Mouse (Mus musculus) kidney, adult 9 months (tissue): ENCODE data around the gene Rbp7.
"Not testable (repeated sequence)": the region's sequence is repeated elsewhere in the genome, so short reads cannot be mapped to it uniquely, and the experiment has no call there.

Experiments
- DNase-seq: peaks from one replicate; pipeline ENCODE4 v3.0.0; 2022

Gene Rbp7

DNA sequence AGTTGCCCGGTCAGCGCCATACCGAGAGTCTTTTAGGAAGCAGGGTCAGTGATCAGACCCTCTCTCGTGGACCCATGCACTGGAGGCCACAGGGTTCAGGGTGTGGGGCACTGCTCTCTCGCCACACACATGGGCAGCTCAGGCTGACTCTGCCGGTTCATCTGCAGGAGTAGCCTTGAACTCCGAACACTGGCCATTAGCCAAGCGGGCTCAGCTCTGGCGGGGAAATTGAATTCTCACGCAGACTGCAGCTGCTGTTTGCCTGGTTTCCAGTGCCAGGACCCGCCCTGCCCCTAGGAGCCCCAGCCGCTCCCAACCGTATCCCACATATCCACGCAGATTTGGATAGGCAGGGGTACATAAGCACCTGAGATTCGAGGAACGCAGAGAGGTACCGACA lies 515 bp downstream of the Rbp7 start:
- no peak for DNase-seq

- peak; percentile 60 for DNase-seq
Observed at GRCm38 (mm10) chr4:149453656-149454055, 1.1 kb downstream of the Rbp7 start.

GRCm38 (mm10) chr4:149450636-149451035 lies 4.1 kb downstream of the Rbp7 start:
- no peak for DNase-seq

- DNase-seq, result no peak
Observed at GRCm38 (mm10) chr4:149446309-149446708, 8.5 kb downstream of the Rbp7 start.

- DNase-seq, result no peak
Observed at GRCm38 (mm10) chr4:149445868-149446267, 8.9 kb downstream of the Rbp7 start.

GRCm38 (mm10) chr4:149444964-149445701 lies 9.6 kb downstream of the Rbp7 start:
- peak; percentile 92 for DNase-seq

- no peak for DNase-seq
Observed at GRCm38 (mm10) chr4:149444465-149444864, 10.3 kb downstream of the Rbp7 start.

- no peak for DNase-seq
Observed at GRCm38 (mm10) chr4:149442436-149442835, 12.3 kb downstream of the Rbp7 start.

DNA sequence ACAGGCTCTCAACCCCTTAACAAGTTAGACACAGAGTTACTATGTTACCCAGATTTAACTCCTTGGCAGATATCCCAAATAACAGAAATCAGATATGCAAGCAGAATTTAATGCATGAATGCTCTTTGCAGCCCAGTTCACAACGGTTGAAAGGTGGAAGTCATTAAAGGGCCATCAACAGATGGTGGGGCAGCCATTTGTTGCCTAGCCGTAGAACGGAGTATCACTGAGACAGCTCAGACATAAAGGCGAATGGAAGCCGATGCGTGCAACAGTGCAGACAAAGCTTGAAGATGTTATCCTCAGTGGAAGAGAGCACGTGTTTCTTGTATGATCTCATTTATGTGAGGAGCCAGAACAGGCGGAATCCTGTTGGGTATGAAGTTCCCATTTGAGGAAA lies 14.2 kb downstream of the Rbp7 start:
- DNase-seq, result peak; percentile 49

DNA sequence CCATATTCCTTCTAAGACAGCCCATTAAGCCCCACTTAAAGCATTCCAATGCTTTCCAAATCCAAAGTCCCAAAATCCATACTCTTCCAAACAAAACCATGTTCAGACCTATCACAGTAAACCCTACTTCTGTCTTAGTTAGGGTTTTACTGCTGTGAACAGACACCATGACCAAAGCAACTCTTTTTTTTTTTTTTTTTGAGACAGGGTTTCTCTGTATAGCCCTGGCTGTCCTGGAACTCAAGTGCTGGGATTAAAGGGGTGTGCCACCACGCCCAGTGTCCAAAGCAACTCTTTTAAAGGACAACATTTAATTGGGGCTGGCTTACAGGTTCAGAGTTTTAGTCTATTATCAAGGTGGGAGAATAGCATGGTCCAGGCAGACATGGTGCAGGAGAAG lies 22.9 kb downstream of the Rbp7 start:
- DNase-seq, result not testable (repeated sequence)

GRCm38 (mm10) chr4:149429592-149429991 lies 25.2 kb downstream of the Rbp7 start:
- DNase-seq, result no peak

- DNase-seq, result peak; percentile 98
Observed at GRCm38 (mm10) chr4:149426325-149427199, 28.2 kb downstream of the Rbp7 start, which contains the start of gene Ube4b. Ube4b (minus strand) TSS chr4:149426749.

GRCm38 (mm10) chr4:149425801-149426292 lies 28.9 kb downstream of the Rbp7 start:
- peak; percentile 49 for DNase-seq

GRCm38 (mm10) chr4:149424755-149425154 lies 30.0 kb downstream of the Rbp7 start:
- no peak for DNase-seq

GRCm38 (mm10) chr4:149417854-149418365 lies 36.9 kb downstream of the Rbp7 start:
- DNase-seq, result no peak

DNA sequence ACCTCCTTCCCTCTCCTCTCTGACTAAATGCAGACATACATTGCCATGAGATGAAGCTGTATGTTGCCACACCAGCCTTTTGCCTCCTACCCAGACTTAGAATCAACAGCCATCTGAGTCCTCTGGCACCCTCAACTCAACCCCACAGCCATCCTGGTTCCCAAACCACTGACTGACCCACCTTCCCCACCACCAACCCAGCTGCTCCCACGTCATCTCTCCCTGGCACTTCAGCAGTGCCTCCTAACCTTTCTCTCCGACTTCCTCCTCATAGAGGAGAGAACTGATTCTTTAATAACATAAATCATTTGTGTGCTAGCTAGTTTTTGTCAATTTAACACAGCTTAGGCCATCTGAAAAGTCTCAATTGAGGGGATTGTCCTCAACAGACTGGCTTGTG lies 37.8 kb downstream of the Rbp7 start:
- no peak for DNase-seq

DNA sequence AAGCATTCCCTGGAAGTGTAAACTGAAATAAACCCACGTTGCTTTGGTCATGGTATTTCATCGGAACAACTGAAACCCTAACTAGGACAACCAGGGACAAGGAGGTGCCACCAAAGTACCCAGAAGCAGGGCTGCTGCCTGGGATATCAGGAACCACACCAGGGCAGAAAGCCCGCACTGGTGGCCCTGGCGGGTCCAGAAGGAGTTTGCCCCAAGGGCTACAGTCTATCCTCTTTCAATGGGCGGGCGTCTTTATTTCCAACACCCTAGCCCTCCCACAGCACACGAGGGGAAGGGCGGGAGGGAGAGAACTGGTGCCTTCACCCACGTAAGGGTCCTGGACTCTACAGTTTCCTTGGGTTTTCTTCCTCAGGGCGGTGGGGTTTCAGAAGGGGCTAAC lies 38.4 kb downstream of the Rbp7 start:
- DNase-seq, result no peak

- peak; percentile 89 for DNase-seq
Observed at GRCm38 (mm10) chr4:149415651-149416169, 39.1 kb downstream of the Rbp7 start.

GRCm38 (mm10) chr4:149414259-149414658 lies 40.5 kb downstream of the Rbp7 start:
- no peak for DNase-seq

- DNase-seq, result no peak
Observed at GRCm38 (mm10) chr4:149409759-149410158, 45.0 kb downstream of the Rbp7 start.

- no peak for DNase-seq
Observed at GRCm38 (mm10) chr4:149408331-149408730, 46.4 kb downstream of the Rbp7 start.

- DNase-seq, result peak; percentile 81
Observed at GRCm38 (mm10) chr4:149407461-149407860, 47.3 kb downstream of the Rbp7 start.

GRCm38 (mm10) chr4:149405713-149406443 lies 48.9 kb downstream of the Rbp7 start:
- DNase-seq, result no peak
